Mouse (Mus musculus) gastrocnemius, postnatal 36 days (tissue): Measurements from ENCODE around the gene Vmn1r212. TPM values are rescaled to one million over a fixed set of nuclear protein-coding genes. Genes with fewer than 3 reads are reported as not detected.
"Not testable (repeated sequence)": the region's sequence is repeated elsewhere in the genome, so short reads cannot be mapped to it uniquely, and the experiment has no call there.

Experiments
- DNase-seq, 2 experiments: peaks; one replicate each; pipeline ENCODE4 v3.0.0; 2022
- intact Hi-C: fragments of 180-260 bp; cut with DNase I; formaldehyde crosslinking; loops from one replicate; pipeline ENCODE4 v1.15.1; 2025
- long read RNA-seq, 2 experiments: library from polyadenylated mRNA; stranded (forward); transcript quantifications; one replicate each; pipeline ENCODE4 v2.0.0; 2021
- total RNA-seq, 2 experiments: library from RNA; stranded (reverse); gene quantifications; 2 replicates each; pipeline ENCODE4 v1.2.3; 2021

The Vmn1r212 gene
- total RNA-seq: not detected
- long read RNA-seq, experiment 1: 0 reads
- long read RNA-seq, experiment 2: 0 reads

DNA sequence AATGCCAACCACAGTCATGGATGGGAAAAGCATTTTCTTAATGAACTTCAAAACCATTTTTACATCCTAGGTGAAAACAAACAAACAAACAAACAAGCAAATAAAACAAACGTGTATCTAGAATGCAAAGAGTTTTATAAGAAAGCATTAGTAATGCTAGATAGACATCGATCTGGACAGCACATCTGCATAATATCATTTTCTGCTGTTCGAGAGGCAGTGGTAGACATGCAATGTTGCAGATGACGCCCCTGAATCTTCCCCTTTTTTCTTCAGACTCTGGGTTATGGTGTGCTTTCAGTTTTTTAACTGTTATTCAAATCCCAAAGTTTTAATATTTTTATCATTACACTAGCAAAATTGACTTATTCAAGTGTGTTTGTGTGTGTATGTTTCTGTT, at the start of gene Vmn1r212:
TSS of gene Vmn1r212 (minus strand) at position 101 of the 400 bp plus-strand sequence.
- no peak for DNase-seq
- intact Hi-C loops: no loop called here

DNA sequence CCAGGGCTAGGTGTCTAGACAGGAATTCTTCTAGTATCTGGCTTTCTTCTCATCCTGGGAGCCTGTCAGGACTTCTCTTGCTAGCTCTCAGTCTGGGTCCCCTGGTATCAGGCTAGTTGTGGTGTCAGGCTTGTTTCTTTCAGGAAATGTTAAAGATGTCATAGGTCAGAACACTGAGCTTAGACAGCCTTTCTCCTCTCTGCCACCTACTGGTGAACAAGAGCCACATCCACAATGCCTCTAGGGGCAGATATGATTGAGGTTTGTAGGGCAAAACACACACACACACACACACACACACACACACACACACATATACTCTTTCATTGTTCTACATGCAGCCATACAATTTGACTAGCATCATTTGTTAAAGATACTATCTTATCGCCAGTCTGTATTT, 4.7 kb downstream of the Vmn1r212 start:
- intact Hi-C loops: no loop called here
- DNase-seq: no peak

DNA sequence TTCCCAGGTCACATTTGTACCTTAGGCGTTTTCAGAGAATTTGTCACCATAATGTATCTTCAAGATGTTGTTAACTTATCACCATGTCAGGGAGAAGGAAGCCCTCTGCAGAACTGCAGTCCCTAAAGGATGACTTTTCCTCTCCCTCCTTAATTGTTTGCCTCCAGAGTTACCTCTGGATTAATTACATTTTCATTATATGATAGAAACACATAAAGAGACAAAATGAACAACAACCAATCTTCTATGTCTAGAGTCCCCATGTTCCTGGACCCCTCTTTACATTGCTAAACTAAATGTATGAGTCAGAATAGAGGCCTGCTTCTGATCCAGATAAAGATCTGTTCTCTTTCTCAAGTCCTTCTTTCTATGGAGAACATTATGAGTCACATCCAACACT, 26.5 kb downstream of the Vmn1r212 start, which contains the start of gene Vmn1r211:
TSS of gene Vmn1r211 (minus strand) at position 101 of the 400 bp plus-strand sequence.
- DNase-seq: no peak
- intact Hi-C loops: no loop called here

DNA sequence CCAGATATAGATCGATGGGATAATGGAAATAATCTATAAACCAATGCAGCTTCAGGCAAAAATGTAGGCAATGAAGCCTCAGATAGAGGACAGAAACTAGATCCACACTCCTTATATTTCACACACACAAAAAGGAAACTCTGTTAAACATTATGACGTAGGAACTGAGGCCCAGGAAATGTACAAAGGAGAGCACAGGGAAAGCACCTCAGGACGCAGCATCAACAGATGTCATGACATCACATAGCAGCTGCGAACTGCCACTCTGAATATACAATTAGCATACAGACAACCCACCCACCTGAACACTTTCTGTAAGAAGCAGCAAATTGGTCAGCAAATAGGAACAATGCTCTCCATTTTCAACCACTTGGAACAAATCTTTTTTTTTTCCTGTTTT, 29.2 kb downstream of the Vmn1r212 start:
- DNase-seq: no peak
- intact Hi-C loops: no loop called here

DNA sequence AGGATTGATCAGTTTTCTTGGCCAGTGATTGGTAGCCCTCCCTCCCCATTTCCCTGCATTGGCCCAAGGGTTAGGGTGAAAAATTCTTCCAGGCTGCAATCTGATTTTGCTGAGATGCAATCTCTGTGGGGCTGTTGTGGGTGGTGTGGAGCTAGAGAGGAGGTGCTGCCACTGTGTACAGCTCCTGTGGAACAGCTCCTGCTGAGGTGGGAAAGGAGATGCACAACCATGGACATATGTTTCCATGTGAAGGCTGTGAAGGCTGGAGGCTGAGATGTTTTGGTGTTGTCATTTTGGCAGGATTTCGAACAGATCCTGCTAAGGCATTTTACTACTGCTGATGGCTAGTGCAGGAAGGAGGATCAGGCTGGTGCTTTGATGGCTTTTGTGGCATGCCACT, 37.2 kb downstream of the Vmn1r212 start:
- DNase-seq: no peak
- intact Hi-C loops: no loop called here

DNA sequence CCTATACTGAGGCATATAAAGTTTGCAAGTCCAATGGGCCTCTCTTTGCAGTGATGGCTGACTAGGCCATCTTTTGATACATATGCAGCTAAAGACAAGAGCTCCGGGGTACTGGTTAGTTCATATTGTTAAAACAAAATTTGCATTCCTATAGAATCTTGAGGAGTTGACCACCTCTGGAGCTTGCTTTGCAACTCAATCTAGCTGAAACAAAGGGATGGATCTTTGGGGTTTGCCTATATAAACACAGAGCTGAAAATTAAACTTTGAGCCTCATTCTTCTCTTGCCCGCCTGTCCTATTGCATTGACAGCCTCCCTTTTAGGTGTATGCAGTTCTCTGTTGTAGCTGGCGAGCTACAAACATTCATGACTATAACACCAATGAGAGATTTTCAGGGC, 39.7 kb downstream of the Vmn1r212 start:
- not testable (repeated sequence) for DNase-seq

More for the DNA sequence above, 39.7 kb downstream of the Vmn1r212 start:
- intact Hi-C loops: not testable (repeated sequence)

Other genes with a start within 250 kb of the Vmn1r212 start
- gene Vmn1r207-ps, start 154.6 kb downstream of the Vmn1r212 start, total RNA-seq: not detected
- gene Vmn1r208, start 106.8 kb downstream of the Vmn1r212 start, total RNA-seq: not detected
- not detected for gene Vmn1r209, start 74.5 kb downstream of the Vmn1r212 start, total RNA-seq
- gene Vmn1r210, start 52.9 kb downstream of the Vmn1r212 start, total RNA-seq: not detected
- gene Vmn1r211, start 26.6 kb downstream of the Vmn1r212 start, total RNA-seq: not detected
- not detected for gene Vmn1r213, start 123.5 kb upstream of the Vmn1r212 start, total RNA-seq
- gene Vmn1r214, start 146.2 kb upstream of the Vmn1r212 start, total RNA-seq: not detected
- gene Vmn1r215, start 183.8 kb upstream of the Vmn1r212 start, total RNA-seq: not detected
- gene Vmn1r217, start 234.0 kb upstream of the Vmn1r212 start, total RNA-seq: not detected
- not detected for gene Vmn1r218, start 248.9 kb upstream of the Vmn1r212 start, total RNA-seq